Mouse (Mus musculus): ENCODE measurements around the gene Prpf8.

DNA sequence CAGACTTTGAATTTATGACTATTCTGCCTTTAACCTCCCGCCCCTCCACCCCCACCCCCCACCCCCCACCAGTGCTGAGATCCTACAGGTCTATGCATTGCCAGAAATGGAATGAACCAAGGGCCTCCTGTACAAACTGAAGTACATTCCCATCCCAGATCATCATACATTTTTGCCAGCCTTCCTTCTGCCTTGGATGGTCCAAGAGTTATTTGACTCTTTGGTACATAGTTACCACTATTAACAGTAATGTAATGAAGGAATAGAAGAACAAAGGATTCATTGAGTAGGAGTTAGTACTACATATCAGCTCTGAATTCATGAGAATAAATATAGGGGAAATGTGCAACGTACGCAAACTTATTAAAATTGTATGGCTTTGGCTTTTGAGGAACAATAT is 424 bp upstream of the Prpf8 start:
- TF ChIP-seq CTCF (IDR thresholded peaks at IDR 0.05; ENCODE audit: control insufficient read depth, insufficient read depth, low read length) (no peak), POLR2A (IDR thresholded peaks at IDR 0.05; ENCODE audit: borderline replicate concordance, control insufficient read depth, low read depth, low read length) (no peak)
